Mouse (Mus musculus): ENCODE data around the gene Utp11.

The Utp11 gene

GRCm38 (mm10) chr4:124632856-124633255, 60.5 kb downstream of the Utp11 start:
- no peak for DNase-seq (ENCODE audit: low spot score)

- no peak for DNase-seq (ENCODE audit: low spot score)
These were observed 61.9 kb downstream of the Utp11 start for GRCm38 (mm10) chr4:124631456-124631855.

All from left cerebral cortex, adult 11 months (tissue).